Mouse (Mus musculus) liver, postnatal 0 days (tissue): ENCODE data around the gene Myh9.

Source experiments
- CTCF ChIP-seq: sonication (generic); IDR thresholded peaks from 2 replicates; pipeline ENCODE4 v1.5.1; 2016; ENCODE audit warnings: antibody characterized with exemption, low read depth
- EP300 ChIP-seq: IDR thresholded peaks from 2 replicates; pipeline ENCODE4 v1.6.1; 2016; ENCODE audit warnings: antibody characterized with exemption, low read depth, mild to moderate bottlenecking

DNA sequence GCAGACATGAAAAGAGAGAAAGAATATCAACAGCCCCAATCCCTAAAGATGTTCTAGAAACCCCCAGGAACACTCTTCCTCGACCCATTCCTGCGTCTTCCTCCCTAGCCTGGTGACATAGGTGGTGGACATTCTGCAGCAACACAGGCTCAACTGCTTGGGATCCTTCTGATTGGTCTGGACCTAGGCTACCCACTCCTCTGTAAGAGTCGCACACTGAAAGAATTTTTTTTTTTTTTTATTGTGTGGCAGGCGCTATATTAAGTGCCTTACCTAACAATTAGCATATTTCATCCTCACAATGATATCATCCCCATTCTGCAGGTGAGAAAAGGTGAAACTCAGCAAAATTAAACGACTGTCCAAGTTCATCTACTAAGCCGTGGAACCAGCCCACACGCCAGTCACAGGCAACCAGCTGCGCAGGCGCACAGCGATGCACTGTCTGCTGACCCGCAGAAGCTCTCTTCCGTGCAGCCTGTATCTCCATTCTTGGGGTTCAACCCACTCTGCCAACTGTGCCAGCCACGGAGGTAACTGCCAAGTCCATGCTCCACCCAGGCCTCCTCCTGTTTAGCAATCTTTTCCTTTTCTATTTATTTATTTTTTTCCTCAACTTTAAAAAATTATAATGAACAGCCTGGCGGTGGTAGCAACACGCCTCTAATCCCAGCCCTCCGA lies 3.1 kb upstream of the Myh9 start:
- TF ChIP-seq CTCF (no peak), EP300 (no peak)
